Mouse (Mus musculus): ENCODE results near the gene 1700025G04Rik.

DNA sequence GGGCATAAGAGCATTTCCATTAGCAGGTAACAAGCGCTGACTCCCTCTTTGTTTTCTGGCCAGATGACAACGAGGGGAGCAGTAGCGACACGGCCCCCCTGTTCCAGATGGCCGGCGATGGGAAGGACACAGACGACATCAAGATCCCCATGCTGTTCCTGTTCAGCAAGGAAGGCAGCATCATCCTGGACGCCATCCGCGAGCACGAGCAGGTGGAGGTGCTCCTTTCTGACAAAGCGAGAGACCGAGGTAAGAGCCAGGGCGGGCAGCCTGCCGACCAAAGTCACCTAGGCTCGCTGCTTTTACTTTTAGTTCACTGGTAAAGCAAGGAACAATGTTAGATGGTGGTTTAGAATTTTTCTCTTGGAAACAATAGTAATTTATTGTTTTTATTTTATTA, 278.5 kb downstream of the 1700025G04Rik start:
- TF ChIP-seq CTCF (IDR thresholded peaks at IDR 0.05; ENCODE audit: low read depth, low read length) (no peak), GATA2 (IDR thresholded peaks at IDR 0.05; ENCODE audit: borderline replicate concordance, low read depth, low read length) (no peak)

Data from G1E (cell line).